Mouse (Mus musculus): ENCODE results near the gene Mgat4e.

- TF ChIP-seq CTCF (IDR thresholded peaks at IDR 0.05; ENCODE audit: control insufficient read depth, insufficient read depth, insufficient replicate concordance, low read depth, low read length), result no peak
- no peak for TF ChIP-seq POLR2A (IDR thresholded peaks at IDR 0.05; ENCODE audit: control insufficient read depth, low read depth, low read length)
These were observed 14.2 kb upstream of the Mgat4e start for GRCm38 (mm10) chr1:134563726-134564125.

All from testis, adult 2 months (tissue).